Mouse (Mus musculus) right cerebral cortex, postnatal 10 days (tissue): ENCODE results near the gene Prkag3.
A peak's percentile ranks its signal among the peaks of the same experiment; 100 is the strongest.

Source experiments
- DNase-seq, 2 experiments: peaks; one replicate each; pipeline ENCODE4 v3.0.0; 2021; ENCODE audit warnings: low spot score in 2 of 2

Prkag3 gene

GRCm38 (mm10) chr1:74763081-74763480 is 14.1 kb upstream of the Prkag3 start:
- DNase-seq = peak; percentile 74 to 88

GRCm38 (mm10) chr1:74759773-74760172 is 10.8 kb upstream of the Prkag3 start:
- peak; percentile 60 to 65 for DNase-seq

- DNase-seq = no peak
These were observed 5.3 kb upstream of the Prkag3 start for GRCm38 (mm10) chr1:74754175-74754785.

GRCm38 (mm10) chr1:74753266-74753974 is 4.4 kb upstream of the Prkag3 start:
- no peak for DNase-seq

- DNase-seq = no peak
These were observed 3.8 kb upstream of the Prkag3 start for GRCm38 (mm10) chr1:74752833-74753232.

- DNase-seq = no peak
These were observed 3.1 kb upstream of the Prkag3 start for GRCm38 (mm10) chr1:74752150-74752549.

GRCm38 (mm10) chr1:74750683-74751082 is 1.7 kb upstream of the Prkag3 start:
- DNase-seq = peak; percentile 37 to 49

GRCm38 (mm10) chr1:74749301-74749700 is 280 bp upstream of the Prkag3 start:
- DNase-seq = no peak

GRCm38 (mm10) chr1:74747335-74747734 is 1.7 kb downstream of the Prkag3 start:
- DNase-seq = no peak

GRCm38 (mm10) chr1:74740846-74741245 is 8.2 kb downstream of the Prkag3 start:
- DNase-seq = no peak

- DNase-seq = no peak
These were observed 11.5 kb downstream of the Prkag3 start for GRCm38 (mm10) chr1:74737500-74737899.

- no peak for DNase-seq
These were observed 12.0 kb downstream of the Prkag3 start for GRCm38 (mm10) chr1:74736977-74737376.

- DNase-seq = no peak
These were observed 20.6 kb downstream of the Prkag3 start for GRCm38 (mm10) chr1:74728446-74728845.

GRCm38 (mm10) chr1:74726674-74727073 is 22.3 kb downstream of the Prkag3 start:
- DNase-seq = no peak

- no peak for DNase-seq
These were observed 22.9 kb downstream of the Prkag3 start for GRCm38 (mm10) chr1:74726114-74726513.

GRCm38 (mm10) chr1:74723748-74724147 is 25.3 kb downstream of the Prkag3 start:
- DNase-seq = no peak

- DNase-seq = no peak
These were observed 27.4 kb downstream of the Prkag3 start for GRCm38 (mm10) chr1:74721657-74722056.

- no peak for DNase-seq
These were observed 29.7 kb downstream of the Prkag3 start for GRCm38 (mm10) chr1:74719281-74719680.

GRCm38 (mm10) chr1:74718113-74718512 is 30.9 kb downstream of the Prkag3 start:
- DNase-seq = no peak

GRCm38 (mm10) chr1:74715886-74716285 is 33.1 kb downstream of the Prkag3 start:
- DNase-seq = no peak

GRCm38 (mm10) chr1:74715468-74715867 is 33.6 kb downstream of the Prkag3 start:
- no peak for DNase-seq

GRCm38 (mm10) chr1:74714967-74715366 is 34.1 kb downstream of the Prkag3 start:
- DNase-seq = no peak
